Mouse (Mus musculus) cerebellum, adult 2 months (tissue): ENCODE measurements around the gene Btbd7.

Experiments used
- CTCF ChIP-seq: fragments of 200-500 bp; IDR thresholded peaks from 2 replicates; pipeline ENCODE4 v1.5.1; 2011; ENCODE audit warnings: low read depth, mild to moderate bottlenecking, control low read depth, low read length, moderate library complexity, borderline replicate concordance; ENCODE audit not compliant: insufficient read depth
- POLR2A ChIP-seq: fragments of 200-500 bp; IDR thresholded peaks from 2 replicates; pipeline ENCODE4 v1.6.1; 2011; ENCODE audit warnings: low read length, control low read depth, borderline replicate concordance; ENCODE audit not compliant: insufficient read depth

- TF ChIP-seq CTCF = no peak
- TF ChIP-seq POLR2A = no peak
These were observed 93.2 kb downstream of the Btbd7 start for GRCm38 (mm10) chr12:102784899-102785592.
